Mouse (Mus musculus): ENCODE results near the gene Ccdc6. TPM values are rescaled to one million over a fixed set of nuclear protein-coding genes. Genes with fewer than 3 reads are reported as not detected.
A peak's percentile ranks its signal among the peaks of the same experiment; 100 is the strongest.

Gene Ccdc6
- polyA plus RNA-seq, 1 experiment: 15.5 TPM

GRCm38 (mm10) chr10:70152190-70152743, 55.3 kb downstream of the Ccdc6 start:
- peaks cover 17% of the 10 kb centered on the region for H3K36me3 ChIP-seq (ENCODE audit: control insufficient read depth, insufficient read depth)
- TF ChIP-seq E2F4 (IDR thresholded peaks at IDR 0.05; ENCODE audit: insufficient read depth): no peak
- TF ChIP-seq CEBPB (IDR thresholded peaks at IDR 0.05; ENCODE audit: insufficient read depth, poor library complexity, severe bottlenecking): no peak
- no peak for TF ChIP-seq TCF12 (IDR thresholded peaks at IDR 0.05; ENCODE audit: insufficient read depth, poor library complexity, severe bottlenecking)
- no peak for TF ChIP-seq MAX (IDR thresholded peaks at IDR 0.05; ENCODE audit: low read depth)
- TF ChIP-seq TCF3 (IDR thresholded peaks at IDR 0.05; ENCODE audit: insufficient read length, low read depth): no peak
- no peak for TF ChIP-seq POLR2A (IDR thresholded peaks at IDR 0.05; ENCODE audit: insufficient read length, low read depth)
- no peak for TF ChIP-seq MYOD1 (IDR thresholded peaks at IDR 0.05; ENCODE audit: control insufficient read depth in 1 of 3, insufficient read length in 2 of 3, low read depth in 2 of 3)
- TF ChIP-seq MYOG (IDR thresholded peaks at IDR 0.05; ENCODE audit: control insufficient read depth in 1 of 3, insufficient read depth in 1 of 3, insufficient read length in 2 of 3, low read depth in 2 of 3): no peak
- no peak for TF ChIP-seq USF1 (IDR thresholded peaks at IDR 0.05; ENCODE audit: low read depth)
- no peaks in the 10 kb centered on the region for H3K79me2 ChIP-seq (ENCODE audit: control insufficient read depth, insufficient read depth)
- no peak overlapping the region for H3K4me2 ChIP-seq (ENCODE audit: low read depth)
- no peak overlapping the region for H3ac ChIP-seq (ENCODE audit: control insufficient read depth, insufficient read length)
- H3K27me3 ChIP-seq (ENCODE audit: control insufficient read depth, insufficient read depth, insufficient read length): no peaks in the 10 kb centered on the region
- no peak overlapping the region for H3K4me3 ChIP-seq

DNA sequence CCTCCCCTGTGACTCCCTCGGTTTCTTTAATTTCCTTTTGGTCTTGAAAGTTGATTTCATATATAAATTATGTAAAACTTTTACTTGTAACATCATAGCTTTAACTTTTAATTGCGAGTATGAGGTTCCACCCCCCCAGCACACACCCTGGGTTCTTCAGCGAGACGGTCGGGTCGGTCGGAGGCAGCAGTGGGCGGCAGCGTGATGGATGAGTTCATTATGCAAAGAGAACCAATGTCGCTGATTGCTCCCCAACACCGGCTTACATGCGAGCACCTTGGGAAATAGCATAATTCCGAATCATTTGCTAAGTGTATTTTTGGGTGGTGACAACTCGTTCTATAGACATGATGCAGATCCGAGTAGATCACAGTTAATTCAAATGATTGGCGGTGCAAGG, 56.9 kb downstream of the Ccdc6 start:
- Histone ChIP-seq H3ac (ENCODE audit: control insufficient read depth, insufficient read length) (no peak overlapping the region), H3K27me3 (ENCODE audit: control insufficient read depth, insufficient read depth, insufficient read length) (no peaks in the 10 kb centered on the region), H3K4me3 (no peak overlapping the region), H3K4me2 (ENCODE audit: low read depth) (no peak overlapping the region), H3K36me3 (ENCODE audit: control insufficient read depth, insufficient read depth) (peaks cover 17% of the 10 kb centered on the region), H3K79me2 (ENCODE audit: control insufficient read depth, insufficient read depth) (no peaks in the 10 kb centered on the region)
- TF ChIP-seq CEBPB (IDR thresholded peaks at IDR 0.05; ENCODE audit: insufficient read depth, poor library complexity, severe bottlenecking): no peak
- TF ChIP-seq TCF12 (IDR thresholded peaks at IDR 0.05; ENCODE audit: insufficient read depth, poor library complexity, severe bottlenecking): no peak
- no peak for TF ChIP-seq E2F4 (IDR thresholded peaks at IDR 0.05; ENCODE audit: insufficient read depth)
- TF ChIP-seq SRF (IDR thresholded peaks at IDR 0.05; ENCODE audit: control insufficient read depth, insufficient read length, low read depth): no peak
- no peak for TF ChIP-seq TCF3 (IDR thresholded peaks at IDR 0.05; ENCODE audit: insufficient read length, low read depth)
- TF ChIP-seq MAX (IDR thresholded peaks at IDR 0.05; ENCODE audit: low read depth): no peak
- TF ChIP-seq POLR2A (IDR thresholded peaks at IDR 0.05; ENCODE audit: insufficient read length, low read depth): no peak
- no peak for TF ChIP-seq USF1 (IDR thresholded peaks at IDR 0.05; ENCODE audit: low read depth)
- no peak for TF ChIP-seq MYOG (IDR thresholded peaks at IDR 0.05; ENCODE audit: control insufficient read depth in 1 of 3, insufficient read depth in 1 of 3, insufficient read length in 2 of 3, low read depth in 2 of 3)
- TF ChIP-seq MYOD1 (IDR thresholded peaks at IDR 0.05; ENCODE audit: control insufficient read depth in 1 of 3, insufficient read length in 2 of 3, low read depth in 2 of 3): no peak
- no peak for TF ChIP-seq POLR2AphosphoS2 (IDR thresholded peaks at IDR 0.05; ENCODE audit: insufficient read length, low read depth)
- TF ChIP-seq REST (IDR thresholded peaks at IDR 0.05; ENCODE audit: insufficient read depth, insufficient read length): no peak

DNA sequence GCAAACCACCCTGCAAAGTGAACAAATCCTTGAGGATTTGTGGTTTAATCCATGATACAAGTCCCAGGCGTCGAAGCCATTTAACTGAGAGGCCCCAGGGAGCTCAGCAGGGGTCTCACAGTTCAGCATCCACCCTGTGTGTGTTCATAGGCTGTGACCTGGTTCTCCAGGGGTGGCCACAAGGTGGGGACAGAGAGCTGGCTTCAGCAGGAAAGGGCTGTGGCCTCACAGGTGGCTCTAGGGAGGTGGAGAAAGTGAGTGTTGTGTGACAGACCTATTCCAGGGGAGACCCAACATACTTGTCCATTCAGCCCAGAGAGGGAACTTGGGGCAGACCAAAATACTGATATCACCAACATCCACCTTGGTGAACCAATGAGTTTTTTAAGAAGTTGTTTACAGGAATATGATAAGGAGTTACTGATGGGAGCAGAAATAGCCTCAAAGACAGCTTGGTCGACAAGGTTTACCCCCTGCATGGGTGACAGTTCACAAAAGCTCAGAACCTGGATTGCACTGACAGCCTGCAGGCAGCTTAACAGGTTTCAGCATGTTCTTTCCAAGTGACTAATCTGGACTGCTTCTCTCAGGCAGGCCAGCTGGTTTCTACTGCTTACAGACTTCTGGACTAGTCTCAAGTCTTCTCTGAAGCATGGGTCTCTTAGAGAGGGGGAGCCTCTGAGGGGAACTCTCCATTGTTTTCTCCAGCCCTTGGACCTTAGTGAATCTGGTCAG, 59.7 kb downstream of the Ccdc6 start:
- Histone ChIP-seq H3ac (ENCODE audit: control insufficient read depth, insufficient read length) (no peak overlapping the region), H3K36me3 (ENCODE audit: control insufficient read depth, insufficient read depth) (peaks cover 10% of the 10 kb centered on the region), H3K4me2 (ENCODE audit: low read depth) (no peak overlapping the region), H3K27me3 (ENCODE audit: control insufficient read depth, insufficient read depth, insufficient read length) (no peaks in the 10 kb centered on the region), H3K79me2 (ENCODE audit: control insufficient read depth, insufficient read depth) (no peaks in the 10 kb centered on the region), H3K4me3 (no peak overlapping the region)
- no peak for TF ChIP-seq E2F4 (IDR thresholded peaks at IDR 0.05; ENCODE audit: insufficient read depth)
- no peak for TF ChIP-seq MYOG (IDR thresholded peaks at IDR 0.05; ENCODE audit: control insufficient read depth in 1 of 3, insufficient read depth in 1 of 3, insufficient read length in 2 of 3, low read depth in 2 of 3)
- no peak for TF ChIP-seq TCF12 (IDR thresholded peaks at IDR 0.05; ENCODE audit: insufficient read depth, poor library complexity, severe bottlenecking)
- no peak for TF ChIP-seq MAX (IDR thresholded peaks at IDR 0.05; ENCODE audit: low read depth)
- TF ChIP-seq POLR2A (IDR thresholded peaks at IDR 0.05; ENCODE audit: insufficient read length, low read depth): no peak
- no peak for TF ChIP-seq REST (IDR thresholded peaks at IDR 0.05; ENCODE audit: insufficient read depth, insufficient read length)
- no peak for TF ChIP-seq CEBPB (IDR thresholded peaks at IDR 0.05; ENCODE audit: insufficient read depth, poor library complexity, severe bottlenecking)
- no peak for TF ChIP-seq POLR2AphosphoS2 (IDR thresholded peaks at IDR 0.05; ENCODE audit: insufficient read length, low read depth)
- TF ChIP-seq USF1 (IDR thresholded peaks at IDR 0.05; ENCODE audit: low read depth): no peak
- no peak for TF ChIP-seq TCF3 (IDR thresholded peaks at IDR 0.05; ENCODE audit: insufficient read length, low read depth)
- no peak for TF ChIP-seq SRF (IDR thresholded peaks at IDR 0.05; ENCODE audit: control insufficient read depth, insufficient read length, low read depth)
- TF ChIP-seq MYOD1 (IDR thresholded peaks at IDR 0.05; ENCODE audit: control insufficient read depth in 1 of 3, insufficient read length in 2 of 3, low read depth in 2 of 3): no peak

DNA sequence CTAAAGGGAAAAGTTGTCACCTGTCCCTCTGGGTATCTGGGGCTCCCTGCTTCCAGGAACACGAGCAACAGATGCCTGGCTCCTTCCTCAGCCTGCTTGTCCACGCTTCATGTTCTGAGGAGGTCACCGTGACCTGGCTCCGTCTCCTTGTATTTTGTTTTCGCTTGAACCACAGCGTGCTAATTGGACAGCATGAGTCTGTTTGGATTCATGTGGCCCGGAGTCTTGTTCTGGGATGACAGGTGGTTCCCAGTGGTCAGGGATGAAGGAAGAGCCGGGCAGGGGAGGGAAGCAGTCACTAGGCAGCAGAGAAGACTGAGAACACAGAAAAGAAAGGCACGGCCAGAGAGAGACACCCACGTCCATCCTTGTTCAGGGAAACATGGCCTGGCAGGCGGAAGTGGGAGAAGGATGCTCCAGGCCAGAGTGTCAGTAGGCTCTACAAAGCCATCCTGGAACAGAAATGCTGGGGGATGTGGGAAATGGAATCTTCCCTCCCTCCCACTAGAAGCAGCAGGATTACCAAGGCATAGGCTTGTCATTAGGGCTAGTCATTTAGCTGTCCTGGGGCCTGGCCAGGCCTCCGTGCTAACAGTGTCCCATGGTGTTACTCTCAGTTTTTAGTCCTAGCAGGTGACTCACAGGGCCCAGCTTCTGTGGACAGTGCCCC, 62.9 kb downstream of the Ccdc6 start:
- no peaks in the 10 kb centered on the region for H3K79me2 ChIP-seq (ENCODE audit: control insufficient read depth, insufficient read depth)
- no peak overlapping the region for H3ac ChIP-seq (ENCODE audit: control insufficient read depth, insufficient read length)
- TF ChIP-seq MAX (IDR thresholded peaks at IDR 0.05; ENCODE audit: low read depth): no peak
- TF ChIP-seq SRF (IDR thresholded peaks at IDR 0.05; ENCODE audit: control insufficient read depth, insufficient read length, low read depth): no peak
- no peak for TF ChIP-seq CEBPB (IDR thresholded peaks at IDR 0.05; ENCODE audit: insufficient read depth, poor library complexity, severe bottlenecking)
- no peak for TF ChIP-seq REST (IDR thresholded peaks at IDR 0.05; ENCODE audit: insufficient read depth, insufficient read length)
- no peak for TF ChIP-seq E2F4 (IDR thresholded peaks at IDR 0.05; ENCODE audit: insufficient read depth)
- no peak for TF ChIP-seq MYOD1 (IDR thresholded peaks at IDR 0.05; ENCODE audit: control insufficient read depth in 1 of 3, insufficient read length in 2 of 3, low read depth in 2 of 3)
- no peak for TF ChIP-seq POLR2AphosphoS2 (IDR thresholded peaks at IDR 0.05; ENCODE audit: insufficient read length, low read depth)
- peak; percentile 34 for TF ChIP-seq TCF3 (IDR thresholded peaks at IDR 0.05; ENCODE audit: insufficient read length, low read depth)
- TF ChIP-seq MYOG (IDR thresholded peaks at IDR 0.05; ENCODE audit: control insufficient read depth in 1 of 3, insufficient read depth in 1 of 3, insufficient read length in 2 of 3, low read depth in 2 of 3): peak in 1 of 3 experiments; percentile 7
- no peaks in the 10 kb centered on the region for H3K27me3 ChIP-seq (ENCODE audit: control insufficient read depth, insufficient read depth, insufficient read length)
- H3K4me2 ChIP-seq (ENCODE audit: low read depth): no peak overlapping the region
- no peak overlapping the region for H3K4me3 ChIP-seq
- peaks cover 7% of the 10 kb centered on the region for H3K36me3 ChIP-seq (ENCODE audit: control insufficient read depth, insufficient read depth)
